Mouse (Mus musculus) liver, adult (tissue): ENCODE data around the gene Catsper4.

Experiments
- GATA4 ChIP-seq: IDR thresholded peaks from 2 replicates; pipeline ENCODE4 v1.6.1; 2014; ENCODE audit warnings: mild to moderate bottlenecking, low read length; ENCODE audit not compliant: insufficient replicate concordance

Catsper4 gene

GRCm38 (mm10) chr4:134237582-134238278, 10.5 kb upstream of the Catsper4 start:
- TF ChIP-seq GATA4 = no peak

GRCm38 (mm10) chr4:134234876-134235275, 7.7 kb upstream of the Catsper4 start:
- no peak for TF ChIP-seq GATA4

GRCm38 (mm10) chr4:134230431-134230830, 3.2 kb upstream of the Catsper4 start:
- no peak for TF ChIP-seq GATA4

- no peak for TF ChIP-seq GATA4
Observed at GRCm38 (mm10) chr4:134222793-134223600, 4.2 kb downstream of the Catsper4 start.

GRCm38 (mm10) chr4:134206488-134207053, 20.6 kb downstream of the Catsper4 start:
- TF ChIP-seq GATA4 = no peak

GRCm38 (mm10) chr4:134203340-134203896, 23.8 kb downstream of the Catsper4 start:
- TF ChIP-seq GATA4 = no peak

GRCm38 (mm10) chr4:134202904-134203303, 24.3 kb downstream of the Catsper4 start, which contains the start of gene Gm7534:
Gene Gm7534, minus strand, starts transcription at chr4:134203004.
- TF ChIP-seq GATA4 = no peak

GRCm38 (mm10) chr4:134199371-134199770, 27.8 kb downstream of the Catsper4 start:
- TF ChIP-seq GATA4 = no peak

GRCm38 (mm10) chr4:134186268-134186667, 40.9 kb downstream of the Catsper4 start:
- TF ChIP-seq GATA4 = no peak

GRCm38 (mm10) chr4:134185569-134185968, 41.6 kb downstream of the Catsper4 start:
- no peak for TF ChIP-seq GATA4

- TF ChIP-seq GATA4 = peak; percentile 37; the same call in 1 of the 2 replicates
Observed at GRCm38 (mm10) chr4:134183711-134184110, 43.5 kb downstream of the Catsper4 start.

GRCm38 (mm10) chr4:134181825-134182224, 45.4 kb downstream of the Catsper4 start:
- no peak for TF ChIP-seq GATA4

- TF ChIP-seq GATA4 = no peak
Observed at GRCm38 (mm10) chr4:134181112-134181511, 46.1 kb downstream of the Catsper4 start.

- TF ChIP-seq GATA4 = no peak
Observed at GRCm38 (mm10) chr4:134172391-134172790, 54.8 kb downstream of the Catsper4 start.

GRCm38 (mm10) chr4:134166906-134167305, 60.3 kb downstream of the Catsper4 start:
- TF ChIP-seq GATA4 = no peak
